Mouse (Mus musculus) embryonic fibroblast, embryonic 13.5 days (primary cell): ENCODE data around the gene Tpi1. TPM values are rescaled to one million over a fixed set of nuclear protein-coding genes. Genes with fewer than 3 reads are reported as not detected.

Experiments used
- H3K27ac ChIP-seq: 2 replicates; pipeline ENCODE4 v1.5.1; 2012; ENCODE audit warnings: low read length, control low read depth, inconsistent platforms; ENCODE audit not compliant: insufficient read depth
- H3K4me1 ChIP-seq: 2 replicates; pipeline ENCODE4 v1.6.1; 2011; ENCODE audit warnings: low read length; ENCODE audit not compliant: control insufficient read depth, insufficient read depth
- H3K4me3 ChIP-seq: 2 replicates; pipeline ENCODE4 v1.5.1; 2011; ENCODE audit warnings: mild to moderate bottlenecking, control low read depth, low read length; ENCODE audit not compliant: insufficient read depth
- CTCF ChIP-seq: IDR thresholded peaks from 2 replicates; pipeline ENCODE4 v1.5.1; 2011; ENCODE audit warnings: mild to moderate bottlenecking, control low read depth, low read length, moderate library complexity, borderline replicate concordance; ENCODE audit not compliant: insufficient read depth
- POLR2A ChIP-seq: IDR thresholded peaks from 2 replicates; pipeline ENCODE4 v1.6.1; 2011; ENCODE audit warnings: low read depth, mild to moderate bottlenecking, control low read depth, low read length, moderate library complexity
- polyA plus RNA-seq: library from polyadenylated mRNA; stranded (reverse); fragments of >200 nt; gene quantifications from 2 replicates; pipeline ENCODE4 v1.2.4, GENCODE M21; 2011; ENCODE audit warnings: low read depth; ENCODE audit not compliant: missing spikeins, insufficient read length

Tpi1 gene
- polyA plus RNA-seq, 1 experiment, result 372 TPM

DNA sequence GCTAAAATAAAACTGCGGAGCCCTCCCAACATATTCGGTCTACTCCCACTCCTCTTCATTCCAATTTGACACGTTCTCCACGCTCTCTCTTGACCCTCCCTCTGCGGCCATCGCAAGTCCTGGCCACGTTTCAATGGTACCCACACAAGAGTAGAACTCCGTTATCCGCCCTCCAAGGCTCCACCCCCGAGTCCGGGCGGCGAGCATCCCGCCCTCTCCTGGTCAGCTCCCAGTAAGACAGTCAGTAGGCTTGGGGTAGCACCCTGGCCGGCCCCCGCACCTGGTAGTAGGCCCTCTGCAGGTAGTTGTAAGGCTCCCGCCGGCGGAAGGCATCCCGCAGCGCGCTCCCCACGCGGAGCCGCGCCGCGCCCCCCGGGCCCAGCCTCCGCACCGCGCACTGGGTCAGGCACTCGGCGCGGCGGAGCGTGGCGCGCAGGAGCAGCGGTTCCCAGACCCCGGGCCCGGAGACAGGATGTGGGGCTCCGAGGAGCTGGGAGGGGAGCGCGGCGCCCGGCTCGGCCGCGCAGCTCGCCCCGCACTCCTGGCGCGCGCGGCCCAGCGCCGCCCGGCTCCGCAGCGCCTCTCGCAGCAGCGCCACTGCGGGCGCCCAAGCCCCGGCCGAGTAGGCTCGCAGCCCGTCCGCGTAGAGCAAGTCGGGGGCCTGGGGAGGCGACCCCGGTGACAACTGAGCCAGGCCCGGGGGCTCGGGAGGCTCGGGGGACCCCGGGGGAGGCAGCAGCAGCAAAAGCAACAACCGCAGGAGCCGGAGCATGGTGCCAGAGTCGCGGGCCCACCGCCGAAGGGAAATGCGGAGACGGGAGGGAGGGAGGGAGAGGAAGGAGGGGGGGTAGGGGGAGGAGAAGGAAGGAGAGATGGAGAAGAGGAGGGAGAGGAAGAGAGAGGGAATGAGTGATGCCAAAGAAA is 43.1 kb upstream of the Tpi1 start, which contains the start of gene P3h3:
P3h3 (minus strand) TSS at position 837 of the 924 bp plus-strand sequence.
- peak; percentile 39; the same call in 1 of the 2 replicates for TF ChIP-seq CTCF
- peak; percentile 75 for TF ChIP-seq POLR2A

DNA sequence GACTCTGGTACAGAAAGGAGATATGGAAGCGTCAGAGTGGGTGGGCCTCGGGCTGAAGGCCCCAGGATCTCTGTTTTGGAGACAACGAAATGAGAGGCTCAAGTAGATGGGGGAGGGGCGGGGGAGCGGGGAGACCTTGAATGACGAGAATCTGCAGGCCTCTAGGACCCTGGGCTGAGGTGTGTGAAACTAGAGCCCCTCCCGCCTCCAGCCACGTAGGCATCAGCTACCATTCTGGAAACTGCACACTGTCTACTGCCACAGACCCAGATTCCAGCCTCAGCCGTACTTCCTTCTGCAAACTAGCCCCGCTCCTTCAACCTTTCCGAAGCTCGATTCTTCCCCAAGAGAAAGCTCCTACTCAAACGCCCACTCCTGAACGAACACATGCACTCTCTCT is 42.2 kb upstream of the Tpi1 start:
- Histone ChIP-seq H3K4me1 (no peaks in the 10 kb centered on the region), H3K4me3 (peak overlapping the region; percentile 54), H3K27ac (peak overlapping the region; percentile 44)
- TF ChIP-seq POLR2A (peak; percentile 77), CTCF (no peak)

More for the DNA sequence above, 43.1 kb upstream of the Tpi1 start, which contains the start of gene P3h3:
- Histone ChIP-seq H3K4me3 (peak within 1 kb of the TSS; percentile 54), H3K27ac (peak within 1 kb of the TSS; percentile 73), H3K4me1 (no peaks in the 10 kb centered on the region)

DNA sequence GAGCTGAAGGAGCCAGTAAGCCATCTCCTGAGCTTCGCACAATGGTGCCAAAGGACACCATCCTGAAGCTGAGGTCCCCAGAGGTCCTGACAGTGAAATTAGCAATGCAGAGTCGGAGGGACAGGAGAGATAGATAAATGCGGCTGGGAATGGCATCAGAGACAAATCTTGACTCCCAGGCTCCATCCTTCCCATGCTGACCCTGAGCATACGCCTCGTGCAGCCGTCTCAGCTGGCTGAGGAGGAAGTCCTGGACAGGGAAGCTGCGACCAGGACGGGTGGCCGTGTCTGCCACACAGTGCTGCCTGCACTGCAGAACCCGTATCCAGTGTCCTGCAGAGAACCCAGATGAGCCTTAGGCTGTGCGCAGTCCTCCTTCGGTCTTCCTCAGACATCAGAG is 40.6 kb upstream of the Tpi1 start:
- no peak overlapping the region for H3K4me3 ChIP-seq
- TF ChIP-seq POLR2A, result 0 out of 2 replicates have a peak, but pooled peaks have one; percentile 12
- TF ChIP-seq CTCF, result no peak
- H3K4me1 ChIP-seq, result no peaks in the 10 kb centered on the region
- no peak overlapping the region for H3K27ac ChIP-seq

DNA sequence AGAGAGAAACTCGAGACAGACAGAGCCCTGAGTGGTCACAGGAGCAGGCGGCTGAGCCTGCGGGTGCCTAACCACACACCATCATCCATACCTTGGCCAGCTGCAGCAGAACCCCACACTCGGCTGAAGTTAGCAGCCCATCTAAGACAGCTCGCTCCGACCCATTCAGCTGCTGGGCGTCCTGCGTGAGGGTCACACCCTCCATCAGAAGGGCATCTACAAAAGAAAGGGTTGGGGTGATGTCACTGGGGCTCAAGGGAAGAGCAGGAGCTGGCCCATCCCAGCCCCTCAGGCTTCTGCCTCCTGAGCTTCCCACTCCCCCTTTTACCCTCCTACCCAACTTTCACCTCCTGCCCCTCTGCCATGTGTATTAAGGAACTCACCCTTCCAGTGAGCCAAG is 36.4 kb upstream of the Tpi1 start:
- no peaks in the 10 kb centered on the region for H3K4me1 ChIP-seq
- no peak overlapping the region for H3K27ac ChIP-seq
- H3K4me3 ChIP-seq, result no peak overlapping the region
- no peak for TF ChIP-seq CTCF
- no peak for TF ChIP-seq POLR2A

DNA sequence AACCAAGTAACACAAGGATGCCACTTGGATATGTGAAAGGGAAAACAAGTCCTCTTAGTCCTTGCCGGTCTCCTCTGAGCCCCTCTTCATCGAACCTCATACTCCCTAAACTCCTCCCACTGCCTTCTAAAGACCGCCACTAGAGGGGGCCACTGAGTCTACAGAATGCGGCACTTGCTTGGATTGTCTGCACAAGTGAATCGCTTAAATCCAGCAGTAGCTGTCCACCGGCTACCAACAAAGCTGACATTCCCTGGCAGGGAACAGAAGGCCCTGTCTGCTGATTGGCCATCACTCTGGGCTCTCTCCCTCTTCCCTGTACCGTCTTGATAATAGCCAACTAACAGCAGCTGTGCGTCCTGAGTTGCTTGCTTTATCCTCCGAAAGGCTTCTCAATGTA is 33.2 kb upstream of the Tpi1 start:
- Histone ChIP-seq H3K4me1 (no peaks in the 10 kb centered on the region), H3K4me3 (no peak overlapping the region), H3K27ac (no peak overlapping the region)
- TF ChIP-seq CTCF (peak; percentile 61; the same call in 1 of the 2 replicates), POLR2A (no peak)

DNA sequence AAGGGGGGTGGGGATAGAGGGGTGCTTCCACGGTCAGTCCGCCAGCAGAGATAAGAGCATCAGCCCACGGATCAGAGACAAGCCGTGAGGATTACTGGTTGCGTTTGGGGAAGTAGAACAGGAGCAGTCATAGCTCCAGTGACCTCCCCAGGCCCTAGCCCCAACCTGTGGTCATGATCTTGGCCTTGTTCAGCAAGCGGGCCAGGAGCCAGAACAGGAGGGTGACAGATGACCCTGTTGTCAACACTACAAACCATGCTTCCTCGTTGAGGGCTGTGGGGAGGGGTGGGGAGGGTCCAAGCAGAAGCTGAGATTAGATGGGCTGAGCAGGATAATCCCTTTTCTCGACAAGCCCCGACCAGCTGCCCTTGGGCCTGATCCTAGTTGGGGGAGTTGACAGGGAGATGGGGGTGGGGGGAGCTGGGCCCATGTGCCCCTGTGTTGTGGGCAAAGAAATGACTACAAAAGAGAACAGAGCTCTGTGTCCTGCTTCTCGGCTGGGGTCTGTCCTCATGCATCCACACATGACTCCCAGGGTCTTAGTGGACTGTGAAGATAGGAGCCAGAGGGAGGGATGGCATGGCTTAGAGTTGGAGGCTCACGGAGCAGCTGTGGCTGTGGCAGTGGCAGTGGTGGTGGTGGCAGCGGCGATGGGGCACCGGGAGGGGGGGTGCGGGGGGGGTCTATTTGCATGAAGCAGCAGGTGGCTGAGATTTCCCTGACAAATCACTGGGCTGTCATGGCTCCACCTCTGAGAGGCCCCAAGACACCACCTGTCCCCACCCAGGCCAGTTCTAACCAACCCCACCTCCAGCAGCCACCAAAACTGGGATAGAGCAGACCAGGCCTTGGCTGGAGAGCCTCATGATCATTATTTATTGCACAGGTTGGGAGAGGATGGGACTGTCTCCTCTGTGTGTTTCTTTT is 26.4 kb upstream of the Tpi1 start, which contains the start of gene Gnb3:
Gnb3 (minus strand) TSS at position 35 of the 927 bp plus-strand sequence.
- H3K27ac ChIP-seq, result no peak within 1 kb of the TSS
- no peak within 1 kb of the TSS for H3K4me3 ChIP-seq
- H3K4me1 ChIP-seq, result no peaks in the 10 kb centered on the region
- TF ChIP-seq POLR2A (no peak), CTCF (no peak)

DNA sequence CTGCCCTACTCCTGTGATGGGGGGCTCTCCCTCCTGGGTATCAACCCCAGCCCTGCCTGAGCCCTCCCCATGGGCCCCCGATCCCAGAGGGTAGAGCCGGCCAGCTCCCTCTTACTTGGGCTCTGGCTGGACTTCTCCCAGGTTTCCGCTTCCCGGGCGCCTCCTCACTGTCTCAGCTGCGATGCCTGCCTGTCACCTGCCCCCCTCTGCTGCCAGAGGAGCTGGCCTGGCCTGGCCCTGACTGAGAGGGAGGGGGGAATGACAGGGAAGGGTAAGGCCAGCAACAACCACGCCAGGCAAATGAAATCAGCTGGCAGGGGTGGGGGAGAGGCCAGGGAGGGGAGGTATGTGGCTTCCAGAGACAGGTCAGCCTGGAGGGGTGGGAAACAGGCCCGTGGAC is 25.7 kb upstream of the Tpi1 start:
- Histone ChIP-seq H3K4me3 (no peak overlapping the region), H3K27ac (no peak overlapping the region), H3K4me1 (no peaks in the 10 kb centered on the region)
- TF ChIP-seq POLR2A (no peak), CTCF (no peak)

DNA sequence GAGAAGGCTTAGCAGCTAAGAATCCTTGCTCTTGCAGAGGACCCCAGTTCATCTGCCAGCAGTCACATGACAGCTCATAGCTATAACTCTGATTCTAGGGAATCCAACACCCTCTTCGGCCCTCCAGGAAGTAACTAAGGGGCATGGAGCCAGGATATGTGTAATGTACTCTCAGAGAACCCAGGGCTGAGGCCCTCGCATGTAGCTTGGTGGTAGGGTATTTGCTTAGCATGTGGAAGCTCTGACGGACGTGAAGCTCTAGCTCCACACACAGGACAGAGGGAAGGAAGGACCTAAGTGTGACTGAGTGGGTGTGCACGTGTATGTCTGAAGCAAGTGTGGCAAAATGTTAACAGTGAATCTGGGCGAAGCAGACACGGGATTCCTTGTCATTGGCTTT is 22.3 kb upstream of the Tpi1 start:
- TF ChIP-seq CTCF (peak; percentile 8; the same call in 1 of the 2 replicates), POLR2A (no peak)
- H3K4me3 ChIP-seq, result no peak overlapping the region
- H3K27ac ChIP-seq, result no peak overlapping the region
- H3K4me1 ChIP-seq, result no peaks in the 10 kb centered on the region

DNA sequence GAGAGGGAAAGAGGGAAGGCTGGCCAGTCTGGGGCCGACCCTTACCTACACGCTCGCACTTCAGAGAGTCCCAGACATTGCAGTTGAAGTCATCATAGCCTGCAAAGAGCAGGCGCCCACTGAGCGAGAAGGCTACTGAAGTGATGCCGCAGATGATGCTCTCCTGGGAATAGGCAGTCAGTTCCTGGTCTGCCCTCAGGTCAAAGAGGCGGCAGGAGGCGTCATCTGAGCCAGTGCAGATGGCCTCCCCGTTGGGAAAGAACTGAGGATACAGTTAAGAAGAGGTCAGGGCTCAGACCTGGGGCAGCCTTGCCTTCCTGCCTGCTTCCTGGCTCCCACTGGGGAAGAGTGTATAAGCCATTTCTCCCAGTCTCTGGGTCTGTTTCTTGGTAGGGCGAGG is 21.4 kb upstream of the Tpi1 start:
- H3K27ac ChIP-seq, result no peak overlapping the region
- H3K4me3 ChIP-seq, result no peak overlapping the region
- H3K4me1 ChIP-seq, result no peaks in the 10 kb centered on the region
- TF ChIP-seq CTCF, result no peak
- no peak for TF ChIP-seq POLR2A
